Comparison of ENCODE assay signal across 21 mouse cellular contexts in genomic region chr2:155743351-155743750, GRCm38 (mm10). TPM values are rescaled to one million over a fixed set of nuclear protein-coding genes. Genes with fewer than 3 reads are reported as not detected.
DNase-seq lines count a peak whose midpoint lies in the region; ATAC-seq and TF ChIP-seq lines count a peak whose summit lies in the region.
"Had no signal": no experiment of that assay in that cellular context is flagged by ENCODE, and none has a peak within 500 bp of the region (broad histone marks: within the 10 kb centered on the region; RNA-seq: fewer than 3 reads in every experiment).

No protein-coding gene starts in this region.

- H3K4me3 ChIP-seq in heart, embryonic 10.5 days = no peak overlapping the region
- no peak overlapping the region for H3K4me3 ChIP-seq in kidney, adult 2 months (ENCODE audit: insufficient read depth, low read depth, low read length)
- H3K4me3 ChIP-seq in lung, postnatal 0 days (ENCODE audit: low read depth, low read length) = no peak overlapping the region
- H3K4me3 ChIP-seq: forebrain, embryonic 12.5 days; liver, embryonic 12.5 days; midbrain, embryonic 15.5 days had no signal

- 76% methylated on average over 9 of the region's 9 CpGs for WGBS in heart, embryonic 10.5 days
- 74% methylated on average over 9 of the region's 9 CpGs for WGBS in kidney, adult 2 months
- 56% methylated on average over 9 of the region's 9 CpGs for WGBS in lung, postnatal 0 days

- ATAC-seq in lung, postnatal 0 days = peak; percentile 13; the same call in 1 of the 2 replicates
- ATAC-seq: hindbrain, embryonic 16.5 days; midbrain, embryonic 15.5 days had no signal

- H3K4me1 ChIP-seq in heart, embryonic 10.5 days = peaks cover 9% of the 10 kb centered on the region
- no peaks in the 10 kb centered on the region for H3K4me1 ChIP-seq in kidney, adult 2 months (ENCODE audit: control insufficient read depth, insufficient read depth, low read length)
- H3K4me1 ChIP-seq in lung, postnatal 0 days (ENCODE audit: insufficient read depth, low read depth, low read length) = no peaks in the 10 kb centered on the region
- H3K4me1 ChIP-seq: forebrain, embryonic 12.5 days; midbrain, embryonic 15.5 days had no signal

- no peak for DNase-seq in heart, embryonic 10.5 days (ENCODE audit: low spot score)
- DNase-seq in heart, postnatal 4 days = no peak
- peak; percentile 38 for DNase-seq in kidney, adult 2 months
- DNase-seq in kidney, postnatal 25 days = no peak
- no peak for DNase-seq in lung, postnatal 0 days (ENCODE audit: low spot score)
- no peak for DNase-seq in lung, postnatal 10 days
- DNase-seq in kidney, postnatal 14 days = peak; percentile 34
- DNase-seq in cerebellum, postnatal 25 days = no peak
- DNase-seq: cerebellum, adult 9-10 months; embryo, embryonic 11 days had no signal

- H3K4me2 ChIP-seq in lung, postnatal 0 days (replicated peaks; ENCODE audit: low read depth, low read length) = no peak overlapping the region
- H3K4me2 ChIP-seq: forebrain, embryonic 12.5 days; midbrain, embryonic 15.5 days had no signal

- H3K9ac ChIP-seq in lung, postnatal 0 days (replicated peaks; ENCODE audit: low read depth) = no peak overlapping the region
- H3K9ac ChIP-seq: forebrain, embryonic 12.5 days; liver, embryonic 12.5 days; midbrain, embryonic 15.5 days had no signal

- H3K36me3 ChIP-seq in heart, embryonic 10.5 days = no peaks in the 10 kb centered on the region
- no peaks in the 10 kb centered on the region for H3K36me3 ChIP-seq in kidney, adult 2 months (ENCODE audit: control insufficient read depth, insufficient read depth, low read length)
- no peaks in the 10 kb centered on the region for H3K36me3 ChIP-seq in lung, postnatal 0 days (ENCODE audit: insufficient read depth, low read length)
- H3K36me3 ChIP-seq: forebrain, embryonic 12.5 days; liver, embryonic 12.5 days; midbrain, embryonic 15.5 days had no signal

- no peak for TF ChIP-seq EP300 in lung, postnatal 0 days (IDR thresholded peaks at IDR 0.05)

- no peak for TF ChIP-seq CTCF in kidney, adult 2 months (conservative IDR thresholded peaks at IDR 0.05; ENCODE audit: insufficient read depth, insufficient read length, low read depth, low read length)
- no peak for TF ChIP-seq CTCF in lung, postnatal 0 days (IDR thresholded peaks at IDR 0.05)

- no peaks in the 10 kb centered on the region for H3K27me3 ChIP-seq in heart, embryonic 10.5 days (ENCODE audit: insufficient read depth, poor library complexity, severe bottlenecking)
- H3K27me3 ChIP-seq in kidney, adult 2 months (replicated peaks; ENCODE audit: control insufficient read depth, insufficient read depth, low read length) = no peaks in the 10 kb centered on the region
- no peaks in the 10 kb centered on the region for H3K27me3 ChIP-seq in lung, postnatal 0 days (replicated peaks; ENCODE audit: insufficient read depth, low read length)
- H3K27me3 ChIP-seq: forebrain, embryonic 12.5 days; midbrain, embryonic 15.5 days had no signal

- no peaks in the 10 kb centered on the region for H3K9me3 ChIP-seq in heart, embryonic 10.5 days
- H3K9me3 ChIP-seq in lung, postnatal 0 days (ENCODE audit: low read length) = no peaks in the 10 kb centered on the region
- H3K9me3 ChIP-seq: forebrain, embryonic 12.5 days; liver, embryonic 12.5 days; midbrain, embryonic 15.5 days had no signal

- H3K27ac ChIP-seq in heart, embryonic 10.5 days = peak overlapping the region; percentile 1; the same call in 1 of the 2 replicates
- no peak overlapping the region for H3K27ac ChIP-seq in kidney, adult 2 months (ENCODE audit: insufficient read depth, low read depth, low read length)
- no peak overlapping the region for H3K27ac ChIP-seq in lung, postnatal 0 days (ENCODE audit: low read length)
- H3K27ac ChIP-seq: forebrain, embryonic 12.5 days; liver, embryonic 12.5 days; macrophage; midbrain, embryonic 15.5 days had no signal

- no peak for TF ChIP-seq POLR2A in kidney, adult 2 months (IDR thresholded peaks at IDR 0.05; ENCODE audit: low read depth, low read length)

RNA-seq across cellular contexts. Expression of gene Procr, which starts 7.6 kb away (rescaled TPM):
- polyA plus RNA-seq in heart, embryonic 10.5 days (2016; fragmentation: Nextera tagmentation; extraction: Ambion mirVana) = 5.3 and 6.6 TPM in 2 replicates
- total RNA-seq in heart, postnatal 4 days (2021) = 1 to 10 TPM; 5.6 to 8.0 TPM
- polyA plus RNA-seq in kidney, adult 2 months (2012; rRNA removed) = 3.6 and 3.9 TPM in 2 replicates
- 9.1 and 9.7 TPM in 2 replicates for polyA plus RNA-seq in lung, postnatal 0 days (2015; fragmentation: Nextera tagmentation; extraction: Ambion mirVana)

RNA-seq across cellular contexts. Expression of gene Gm17581, which starts 7.7 kb away (rescaled TPM):
- polyA plus RNA-seq in heart, embryonic 10.5 days (2016; fragmentation: Nextera tagmentation; extraction: Ambion mirVana) = not detected in 2 replicates
- total RNA-seq in heart, postnatal 4 days (2021) = not detected
- polyA plus RNA-seq in kidney, adult 2 months (2012; rRNA removed) = not detected in 2 replicates
- polyA plus RNA-seq in lung, postnatal 0 days (2015; fragmentation: Nextera tagmentation; extraction: Ambion mirVana) = not detected in 2 replicates
- total RNA-seq: adrenal gland, postnatal 14 days; layer of hippocampus, postnatal 25 days; left cerebral cortex, postnatal 36 days had no signal
- polyA plus RNA-seq: forebrain, embryonic 12.5 days; gonadal fat pad, adult 2 months; hindbrain, embryonic 16.5 days; large intestine, adult 2 months; liver, embryonic 12.5 days; macrophage; midbrain, embryonic 15.5 days; urinary bladder, adult 2 months had no signal

RNA-seq across cellular contexts. Expression of gene Edem2, which starts 14.1 kb away (rescaled TPM):
- polyA plus RNA-seq in heart, embryonic 10.5 days (2016; fragmentation: Nextera tagmentation; extraction: Ambion mirVana) = 31.5 and 34.4 TPM in 2 replicates
- 1 to 10 TPM; 9.3 to 9.7 TPM for total RNA-seq in heart, postnatal 4 days (2021)
- polyA plus RNA-seq in kidney, adult 2 months (2012; rRNA removed) = 44.9 and 53.7 TPM in 2 replicates
- 46.6 and 47.3 TPM in 2 replicates for polyA plus RNA-seq in lung, postnatal 0 days (2015; fragmentation: Nextera tagmentation; extraction: Ambion mirVana)

RNA-seq across cellular contexts. Expression of gene Mmp24, which starts 31.8 kb away (rescaled TPM):
- 0.06 TPM in 1 of 2 replicates, not detected in the other for polyA plus RNA-seq in heart, embryonic 10.5 days (2016; fragmentation: Nextera tagmentation; extraction: Ambion mirVana)
- under 1 TPM; 0.07 TPM for total RNA-seq in heart, postnatal 4 days (2021)
- 0.12 and 0.14 TPM in 2 replicates for polyA plus RNA-seq in kidney, adult 2 months (2012; rRNA removed)
- polyA plus RNA-seq in lung, postnatal 0 days (2015; fragmentation: Nextera tagmentation; extraction: Ambion mirVana) = 0.05 and 0.11 TPM in 2 replicates

RNA-seq across cellular contexts. Expression of gene Trpc4ap, which starts 51.2 kb away (rescaled TPM):
- 101 and 107 TPM in 2 replicates for polyA plus RNA-seq in heart, embryonic 10.5 days (2016; fragmentation: Nextera tagmentation; extraction: Ambion mirVana)
- total RNA-seq in heart, postnatal 4 days (2021) = 10 to 100 TPM; 81.3 to 82.1 TPM
- 110 and 141 TPM in 2 replicates for polyA plus RNA-seq in kidney, adult 2 months (2012; rRNA removed)
- polyA plus RNA-seq in lung, postnatal 0 days (2015; fragmentation: Nextera tagmentation; extraction: Ambion mirVana) = 83.5 and 86.0 TPM in 2 replicates

Comparison
In these comparisons a context has a peak if more than half of its experiments do, and no peak if none do; other contexts are left out.
1. DNase-seq: peak in kidney, adult 2 months (single experiment) and kidney, postnatal 14 days (single experiment); none in heart, embryonic 10.5 days (single experiment), heart, postnatal 4 days (single experiment), kidney, postnatal 25 days (0 of 2), lung, postnatal 0 days (single experiment), lung, postnatal 10 days (single experiment) and cerebellum, postnatal 25 days (0 of 2).